Mouse (Mus musculus): Measurements from ENCODE around the gene Pdc. TPM values are rescaled to one million over a fixed set of nuclear protein-coding genes. Genes with fewer than 3 reads are reported as not detected.

Gene Pdc
- not detected in 2 replicates for polyA plus RNA-seq (2015; fragmentation: Nextera tagmentation; extraction: Ambion mirVana)

DNA sequence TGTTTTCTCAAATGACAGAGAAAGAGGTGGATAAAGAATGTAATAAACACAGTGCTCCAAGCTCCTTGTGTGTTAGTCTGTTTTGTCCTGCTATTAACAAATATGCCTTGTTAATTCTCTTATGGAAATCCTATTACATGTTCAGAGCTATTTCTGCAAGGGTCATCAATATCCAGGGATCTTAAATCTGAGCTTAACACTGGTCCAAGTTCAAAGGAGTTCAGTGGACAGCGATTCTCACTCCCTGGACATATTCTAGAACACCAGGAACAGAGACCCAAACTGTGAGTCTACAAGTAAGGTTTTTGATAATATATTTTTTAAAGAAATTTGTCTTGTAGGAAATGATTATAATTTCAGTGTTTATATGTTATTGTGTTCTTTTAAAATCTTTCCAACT, at the start of gene Pdc:
TSS of gene Pdc (plus strand) at position 213 of the 400 bp plus-strand sequence.

Other genes with a start within 250 kb of the Pdc start
- gene Ptgs2, start 219.4 kb upstream of the Pdc start, polyA plus RNA-seq (2015; fragmentation: Nextera tagmentation; extraction: Ambion mirVana), result 0.18 and 0.34 TPM in 2 replicates
- 124 and 146 TPM in 2 replicates for gene Tpr, start 73.4 kb downstream of the Pdc start, polyA plus RNA-seq (2015; fragmentation: Nextera tagmentation; extraction: Ambion mirVana)
- gene Odr4, start 73.7 kb downstream of the Pdc start, polyA plus RNA-seq (2015; fragmentation: Nextera tagmentation; extraction: Ambion mirVana), result 43.0 and 51.2 TPM in 2 replicates
- 1.5 and 5.5 TPM in 2 replicates for gene Prg4, start 146.7 kb downstream of the Pdc start, polyA plus RNA-seq (2015; fragmentation: Nextera tagmentation; extraction: Ambion mirVana)

All from neural tube, postnatal 0 days (tissue).